Mouse (Mus musculus) hindbrain, postnatal 0 days (tissue): ENCODE data around the gene Mvb12a. TPM values are rescaled to one million over a fixed set of nuclear protein-coding genes. Genes with fewer than 3 reads are reported as not detected.

Source experiments
- ATAC-seq: fragments of 200-750 bp; cut with Nextera tagmentation; 2 replicates; pipeline ENCODE4 v1.8.0; 2017; ENCODE audit warnings: mild to moderate bottlenecking, moderate TSS enrichment, moderate library complexity
- DNase-seq: peaks from one replicate; pipeline ENCODE4 v3.0.0-alpha.2; 2015; ENCODE audit warnings: low spot score
- H3K27ac ChIP-seq: fragments of 300-500 bp; sonication (generic); 2 replicates; pipeline ENCODE4 v1.5.1; 2014; ENCODE audit warnings: mild to moderate bottlenecking
- H3K27me3 ChIP-seq: fragments of 300-500 bp; sonication (generic); 2 replicates; pipeline ENCODE4 v1.6.1; 2014; ENCODE audit warnings: low read length, mixed read lengths; ENCODE audit not compliant: insufficient read depth
- H3K36me3 ChIP-seq: fragments of 300-500 bp; sonication (generic); 2 replicates; pipeline ENCODE4 v1.6.1; 2014; ENCODE audit warnings: low read length, mixed read lengths; ENCODE audit not compliant: insufficient read depth
- H3K4me1 ChIP-seq: fragments of 300-500 bp; sonication (generic); 2 replicates; pipeline ENCODE4 v1.6.1; 2014; ENCODE audit warnings: antibody characterized with exemption, low read length, mixed read lengths; ENCODE audit not compliant: insufficient read depth
- H3K4me2 ChIP-seq: fragments of 300-500 bp; sonication (generic); 2 replicates; pipeline ENCODE4 v1.6.1; 2014; ENCODE audit warnings: low read depth, mild to moderate bottlenecking, low read length, moderate library complexity, mixed read lengths
- H3K4me3 ChIP-seq: fragments of 300-500 bp; sonication (generic); 2 replicates; pipeline ENCODE4 v1.5.1; 2014; ENCODE audit warnings: low read length
- H3K9ac ChIP-seq: fragments of 300-500 bp; sonication (generic); replicated peaks from 2 replicates; pipeline ENCODE4 v1.6.1; 2014; ENCODE audit warnings: mild to moderate bottlenecking, low read length, moderate library complexity, mixed read lengths
- H3K9me3 ChIP-seq: fragments of 300-500 bp; sonication (generic); 2 replicates; pipeline ENCODE4 v1.6.1; 2016; ENCODE audit warnings: low read length, mixed read lengths
- CTCF ChIP-seq: IDR thresholded peaks from 2 replicates; pipeline ENCODE4 v1.5.1; 2016; ENCODE audit warnings: antibody characterized with exemption, control low read depth, low read depth
- WGBS: fragments of 180-500 bp; shearing (Covaris S2); extraction: QIAGEN DNeasy Blood & Tissue Kit; methylation state at CpG from one replicate; pipeline ENCODE4 v1.1.7; 2014; 5-methylcytosine and 5-hydroxymethylcytosine counted together
- polyA plus RNA-seq: library from polyadenylated mRNA; unstranded; fragments of >200 nt; fragmentation: Nextera tagmentation; extraction: Ambion mirVana; gene quantifications from 2 replicates; pipeline ENCODE4 v1.2.1, GENCODE M21; 2015
- total RNA-seq: library from RNA; depleted of rRNA; stranded (reverse); fragments of >200 nt; gene quantifications from 2 replicates; pipeline ENCODE4 v1.2.3, GENCODE M21; 2014; rRNA removed

The Mvb12a gene
- total and polyA plus RNA-seq, 2 experiments from 2014 or later = 83.8 to 85.7 TPM

- Histone ChIP-seq H3K27ac (no peak overlapping the region), H3K4me1 (peaks cover 11% of the 10 kb centered on the region), H3K4me2 (peak overlapping the region; percentile 25; the same call in 1 of the 2 replicates), H3K4me3 (no peak overlapping the region), H3K9me3 (no peaks in the 10 kb centered on the region), H3K9ac (no peak overlapping the region), H3K27me3 (peaks cover 4% of the 10 kb centered on the region; the same call in 1 of the 2 replicates), H3K36me3 (no peaks in the 10 kb centered on the region)
- DNase-seq = no peak
- no peak for ATAC-seq
- WGBS = 63% methylated on average over 6 of the region's 6 CpGs
- TF ChIP-seq CTCF = no peak
Measured at GRCm38 (mm10) chr8:71596384-71596783, 53.7 kb downstream of the Mvb12a start.

GRCm38 (mm10) chr8:71596798-71597197 lies 54.1 kb downstream of the Mvb12a start:
- H3K9me3 ChIP-seq = no peaks in the 10 kb centered on the region
- ATAC-seq = no peak
- TF ChIP-seq CTCF = no peak
- H3K27me3 ChIP-seq = peaks cover 4% of the 10 kb centered on the region; the same call in 1 of the 2 replicates
- WGBS = 82% methylated on average over 4 of the region's 4 CpGs
- H3K9ac ChIP-seq = no peak overlapping the region
- DNase-seq = no peak
- H3K4me1 ChIP-seq = peaks cover 11% of the 10 kb centered on the region
- no peak overlapping the region for H3K27ac ChIP-seq
- no peak overlapping the region for H3K4me3 ChIP-seq
- H3K36me3 ChIP-seq = no peaks in the 10 kb centered on the region
- no peak overlapping the region for H3K4me2 ChIP-seq

GRCm38 (mm10) chr8:71597451-71597850 lies 54.7 kb downstream of the Mvb12a start, which contains the start of gene Fam129c:
Gene Fam129c, plus strand, starts transcription at chr8:71597648.
- Histone ChIP-seq H3K9me3 (no peaks in the 10 kb centered on the region), H3K27me3 (peaks cover 9% of the 10 kb centered on the region), H3K4me2 (no peak within 1 kb of the TSS), H3K9ac (no peak within 1 kb of the TSS), H3K27ac (no peak within 1 kb of the TSS), H3K4me3 (no peak within 1 kb of the TSS), H3K36me3 (no peaks in the 10 kb centered on the region), H3K4me1 (peaks cover 11% of the 10 kb centered on the region)
- DNase-seq (no peak), ATAC-seq (no peak)
- 60% methylated on average over 3 of the region's 3 CpGs for WGBS
- no peak for TF ChIP-seq CTCF

Other genes with a start within 250 kb of the Mvb12a start
- gene Use1, start 176.1 kb upstream of the Mvb12a start, total RNA-seq = 116 and 119 TPM in 2 replicates
- 123 and 129 TPM in 2 replicates for gene Use1, start 176.1 kb upstream of the Mvb12a start, polyA plus RNA-seq
- 11.8 and 12.3 TPM in 2 replicates for gene Ocel1, start 171.6 kb upstream of the Mvb12a start, total RNA-seq
- 5.0 and 5.8 TPM in 2 replicates for gene Ocel1, start 171.6 kb upstream of the Mvb12a start, polyA plus RNA-seq
- gene Nr2f6, start 161.0 kb upstream of the Mvb12a start, total RNA-seq = 127 and 129 TPM in 2 replicates
- 33.8 and 34.1 TPM in 2 replicates for gene Nr2f6, start 161.0 kb upstream of the Mvb12a start, polyA plus RNA-seq
- 2.9 and 4.8 TPM in 2 replicates for gene Ushbp1, start 147.1 kb upstream of the Mvb12a start, total RNA-seq
- gene Ushbp1, start 147.1 kb upstream of the Mvb12a start, polyA plus RNA-seq = 5.1 and 5.3 TPM in 2 replicates
- 75.6 and 103 TPM in 2 replicates for gene Babam1, start 146.1 kb upstream of the Mvb12a start, total RNA-seq
- gene Babam1, start 146.1 kb upstream of the Mvb12a start, polyA plus RNA-seq = 94.7 and 95.0 TPM in 2 replicates
- 5.1 and 12.0 TPM in 2 replicates for gene Ankle1, start 136.9 kb upstream of the Mvb12a start, total RNA-seq
- gene Ankle1, start 136.9 kb upstream of the Mvb12a start, polyA plus RNA-seq = 5.1 and 5.9 TPM in 2 replicates
- 325 and 330 TPM in 2 replicates for gene Abhd8, start 79.3 kb upstream of the Mvb12a start, total RNA-seq
- 190 and 195 TPM in 2 replicates for gene Abhd8, start 79.3 kb upstream of the Mvb12a start, polyA plus RNA-seq
- gene Mrpl34, start 78.0 kb upstream of the Mvb12a start, total RNA-seq = 77.9 and 127 TPM in 2 replicates
- gene Mrpl34, start 78.0 kb upstream of the Mvb12a start, polyA plus RNA-seq = 155 and 164 TPM in 2 replicates
- gene Dda1, start 73.7 kb upstream of the Mvb12a start, total RNA-seq = 191 and 195 TPM in 2 replicates
- gene Dda1, start 73.7 kb upstream of the Mvb12a start, polyA plus RNA-seq = 241 and 246 TPM in 2 replicates
- gene Ano8, start 57.0 kb upstream of the Mvb12a start, total RNA-seq = 78.6 and 80.5 TPM in 2 replicates
- 4.7 and 5.3 TPM in 2 replicates for gene Ano8, start 57.0 kb upstream of the Mvb12a start, polyA plus RNA-seq
- gene Gtpbp3, start 54.8 kb upstream of the Mvb12a start, total RNA-seq = 36.1 and 58.5 TPM in 2 replicates
- 12.1 and 15.5 TPM in 2 replicates for gene Gtpbp3, start 54.8 kb upstream of the Mvb12a start, polyA plus RNA-seq
- 8.0 and 8.3 TPM in 2 replicates for gene Plvap, start 31.2 kb upstream of the Mvb12a start, total RNA-seq
- gene Plvap, start 31.2 kb upstream of the Mvb12a start, polyA plus RNA-seq = 10.2 and 15.3 TPM in 2 replicates
- 0.58 TPM in 1 of 2 replicates, not detected in the other for gene Ccdc194, start 17.2 kb upstream of the Mvb12a start, total RNA-seq
- 0.13 and 0.34 TPM in 2 replicates for gene Ccdc194, start 17.2 kb upstream of the Mvb12a start, polyA plus RNA-seq
- gene Bst2, start 5.5 kb upstream of the Mvb12a start, total RNA-seq = 14.4 and 27.5 TPM in 2 replicates
- gene Bst2, start 5.5 kb upstream of the Mvb12a start, polyA plus RNA-seq = 21.0 and 22.7 TPM in 2 replicates
- 1.3 TPM in 1 of 2 replicates, not detected in the other for gene Tmem221, start 15.9 kb downstream of the Mvb12a start, total RNA-seq
- gene Tmem221, start 15.9 kb downstream of the Mvb12a start, polyA plus RNA-seq = 0.18 and 0.29 TPM in 2 replicates
- gene Nxnl1, start 23.7 kb downstream of the Mvb12a start, total RNA-seq = not detected in 2 replicates
- 0.20 TPM in 1 of 2 replicates, not detected in the other for gene Nxnl1, start 23.7 kb downstream of the Mvb12a start, polyA plus RNA-seq
- 210 and 238 TPM in 2 replicates for gene Slc27a1, start 26.0 kb downstream of the Mvb12a start, total RNA-seq
- gene Slc27a1, start 26.0 kb downstream of the Mvb12a start, polyA plus RNA-seq = 127 and 152 TPM in 2 replicates
- 344 and 379 TPM in 2 replicates for gene Pgls, start 49.3 kb downstream of the Mvb12a start, total RNA-seq
- 272 and 275 TPM in 2 replicates for gene Pgls, start 49.3 kb downstream of the Mvb12a start, polyA plus RNA-seq
- 6.0 TPM in 2 replicates for gene Fam129c, start 54.7 kb downstream of the Mvb12a start, total RNA-seq
- 3.3 and 4.0 TPM in 2 replicates for gene Fam129c, start 54.7 kb downstream of the Mvb12a start, polyA plus RNA-seq
- 95.9 and 121 TPM in 2 replicates for gene Colgalt1, start 68.1 kb downstream of the Mvb12a start, total RNA-seq
- 55.3 and 56.7 TPM in 2 replicates for gene Colgalt1, start 68.1 kb downstream of the Mvb12a start, polyA plus RNA-seq
- gene Unc13a, start 128.8 kb downstream of the Mvb12a start, total RNA-seq = 81.4 and 89.1 TPM in 2 replicates
- gene Unc13a, start 128.8 kb downstream of the Mvb12a start, polyA plus RNA-seq = 16.8 and 16.9 TPM in 2 replicates
- 14.8 and 15.3 TPM in 2 replicates for gene Jak3, start 133.4 kb downstream of the Mvb12a start, total RNA-seq
- 7.3 and 7.4 TPM in 2 replicates for gene Jak3, start 133.4 kb downstream of the Mvb12a start, polyA plus RNA-seq
- gene Insl3, start 146.3 kb downstream of the Mvb12a start, total RNA-seq = not detected in 2 replicates
- 1.7 and 3.4 TPM in 2 replicates for gene Insl3, start 146.3 kb downstream of the Mvb12a start, polyA plus RNA-seq
- gene B3gnt3, start 158.9 kb downstream of the Mvb12a start, total RNA-seq = 0.42 and 0.50 TPM in 2 replicates
- 0.52 and 0.60 TPM in 2 replicates for gene B3gnt3, start 158.9 kb downstream of the Mvb12a start, polyA plus RNA-seq
- gene Fcho1, start 182.8 kb downstream of the Mvb12a start, total RNA-seq = 84.2 and 99.0 TPM in 2 replicates
- 62.2 and 65.8 TPM in 2 replicates for gene Fcho1, start 182.8 kb downstream of the Mvb12a start, polyA plus RNA-seq